Mouse (Mus musculus): ENCODE results near the gene Slc38a2.

The Slc38a2 gene

DNA sequence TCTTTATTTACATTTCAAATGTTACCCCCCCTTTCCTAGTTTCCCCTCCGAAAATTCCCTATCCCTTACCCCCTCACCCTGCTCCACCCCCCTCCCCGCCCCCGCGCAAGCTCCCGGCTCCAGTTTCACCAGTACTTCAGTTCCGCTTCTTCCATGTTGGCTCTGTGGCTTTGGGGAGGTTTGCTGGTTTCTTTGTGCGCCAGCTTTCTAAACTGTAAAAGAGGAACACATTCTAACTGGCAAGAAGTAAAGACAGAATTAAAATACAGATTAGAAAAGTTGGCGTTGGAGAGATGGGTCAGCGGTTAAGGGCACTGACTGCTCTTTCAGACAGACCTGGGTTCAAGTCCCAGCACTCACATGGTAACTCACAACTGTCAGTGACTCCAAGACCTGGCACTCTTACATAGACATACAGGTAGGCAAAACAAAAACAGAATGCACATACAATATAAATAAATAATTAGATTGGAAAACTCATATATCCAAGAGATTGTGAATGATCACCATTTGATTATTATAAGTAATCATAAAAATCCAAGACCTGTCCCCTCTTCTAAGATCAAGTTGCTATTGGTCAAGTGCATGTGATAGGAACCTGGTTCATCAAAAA is 15.7 kb upstream of the Slc38a2 start:
- Histone ChIP-seq H3K4me1 (replicated peaks; ENCODE audit: low read depth, low read length) (peaks cover 81% of the 10 kb centered on the region), H3K4me3 (replicated peaks; ENCODE audit: low read length) (no peak overlapping the region), H3K36me3 (ENCODE audit: insufficient read depth, low read length) (no peaks in the 10 kb centered on the region), H3K9me3 (ENCODE audit: low read length) (no peaks in the 10 kb centered on the region), H3K27me3 (ENCODE audit: insufficient read depth, low read length) (no peaks in the 10 kb centered on the region)
- TF ChIP-seq CTCF (conservative IDR thresholded peaks at IDR 0.05; ENCODE audit: low read length): no peak
- no peak for TF ChIP-seq NANOG (IDR thresholded peaks at IDR 0.05; ENCODE audit: borderline replicate concordance, low read length)
- TF ChIP-seq POU5F1 (IDR thresholded peaks at IDR 0.05; ENCODE audit: borderline replicate concordance, low read length): no peak

DNA sequence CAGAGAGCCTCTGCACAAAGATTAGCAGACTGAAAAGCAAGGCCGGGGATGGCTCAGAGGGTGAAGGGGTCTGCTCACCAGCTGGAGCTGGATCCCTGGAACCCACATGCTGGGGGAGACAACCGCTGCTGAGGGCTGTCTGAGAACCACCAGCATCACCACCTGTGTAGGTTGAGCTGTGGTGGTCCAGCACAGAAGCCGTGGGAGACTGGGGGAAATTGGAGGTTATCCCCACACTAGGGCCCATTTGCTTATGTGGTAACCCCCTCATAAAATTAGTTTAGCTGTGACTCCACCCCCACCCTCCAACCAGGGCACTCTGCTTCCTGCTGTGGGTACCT is 15.1 kb upstream of the Slc38a2 start:
- H3K27me3 ChIP-seq (ENCODE audit: insufficient read depth, low read length): no peaks in the 10 kb centered on the region
- no peak overlapping the region for H3K4me3 ChIP-seq (replicated peaks; ENCODE audit: low read length)
- H3K4me1 ChIP-seq (replicated peaks; ENCODE audit: low read depth, low read length): peaks cover 76% of the 10 kb centered on the region
- TF ChIP-seq CTCF (conservative IDR thresholded peaks at IDR 0.05; ENCODE audit: low read length) (no peak), POU5F1 (IDR thresholded peaks at IDR 0.05; ENCODE audit: borderline replicate concordance, low read length) (no peak), NANOG (IDR thresholded peaks at IDR 0.05; ENCODE audit: borderline replicate concordance, low read length) (no peak)
- no peaks in the 10 kb centered on the region for H3K36me3 ChIP-seq (ENCODE audit: insufficient read depth, low read length)
- H3K9me3 ChIP-seq (ENCODE audit: low read length): no peaks in the 10 kb centered on the region

DNA sequence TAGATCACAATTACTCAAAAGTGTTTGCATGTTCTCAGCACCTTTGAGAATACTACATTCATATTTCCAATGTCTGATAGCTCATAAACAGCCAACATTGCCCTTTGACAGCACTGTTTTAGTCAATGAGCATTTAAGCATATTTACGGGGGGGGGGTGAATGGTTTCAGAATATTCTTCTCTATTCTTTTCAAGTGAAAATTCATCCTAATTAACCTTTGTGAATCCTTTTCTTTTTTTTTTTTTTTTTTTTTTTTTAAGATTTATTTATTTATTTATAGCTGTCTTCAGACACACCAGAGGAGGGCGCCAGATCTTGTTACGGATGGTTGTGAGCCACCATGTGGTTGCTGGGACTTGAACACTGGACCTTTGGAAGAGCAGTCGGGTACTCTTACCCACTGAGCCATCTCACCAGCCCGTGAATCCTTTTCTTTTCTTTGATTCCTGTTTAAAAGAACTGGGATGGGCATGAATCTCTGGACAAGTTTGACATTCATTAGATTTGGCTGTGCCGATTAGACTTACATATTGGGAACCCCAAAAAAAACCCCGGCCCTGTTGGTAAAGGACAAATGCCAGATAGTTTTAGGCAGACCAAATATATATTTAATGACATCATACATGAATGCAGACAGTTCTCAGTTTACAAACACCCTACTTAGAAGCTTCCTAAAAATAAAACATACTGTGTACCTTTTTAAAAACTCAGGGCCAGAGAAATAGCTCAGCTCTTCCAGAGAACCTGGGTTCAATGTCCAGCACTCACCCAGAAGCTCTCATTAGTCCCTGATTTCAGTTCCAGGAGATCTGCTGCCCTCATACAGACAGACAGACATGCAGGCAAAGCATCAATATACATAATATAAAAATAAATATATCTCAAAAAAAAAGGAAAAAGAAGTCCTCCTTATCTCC is 14.5 kb upstream of the Slc38a2 start:
- H3K27me3 ChIP-seq (ENCODE audit: insufficient read depth, low read length): no peaks in the 10 kb centered on the region
- H3K9me3 ChIP-seq (ENCODE audit: low read length): no peaks in the 10 kb centered on the region
- H3K4me1 ChIP-seq (replicated peaks; ENCODE audit: low read depth, low read length): peaks cover 72% of the 10 kb centered on the region
- no peaks in the 10 kb centered on the region for H3K36me3 ChIP-seq (ENCODE audit: insufficient read depth, low read length)
- no peak overlapping the region for H3K4me3 ChIP-seq (replicated peaks; ENCODE audit: low read length)
- TF ChIP-seq POU5F1 (IDR thresholded peaks at IDR 0.05; ENCODE audit: borderline replicate concordance, low read length) (no peak), CTCF (conservative IDR thresholded peaks at IDR 0.05; ENCODE audit: low read length) (no peak)

DNA sequence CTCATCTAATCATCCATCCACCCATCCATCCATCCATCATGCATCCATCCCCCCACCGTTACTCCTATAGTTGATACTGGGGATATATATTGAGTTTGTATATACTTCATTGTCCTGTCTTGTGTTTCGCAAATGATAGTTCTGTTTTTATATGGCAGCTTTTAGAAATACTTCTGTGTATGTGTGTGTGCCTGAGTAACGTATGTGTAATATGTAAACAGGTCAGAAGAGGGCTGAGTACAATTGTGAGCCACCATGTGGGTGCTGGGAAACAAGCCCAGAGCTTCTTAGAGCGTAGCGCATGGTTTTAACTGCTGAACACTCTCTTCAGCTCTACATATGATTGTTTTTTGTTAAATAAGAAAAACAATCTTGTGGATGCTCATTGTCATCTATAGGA is 12.8 kb upstream of the Slc38a2 start:
- no peak overlapping the region for H3K4me3 ChIP-seq (replicated peaks; ENCODE audit: low read length)
- peaks cover 79% of the 10 kb centered on the region for H3K4me1 ChIP-seq (replicated peaks; ENCODE audit: low read depth, low read length)
- H3K27me3 ChIP-seq (ENCODE audit: insufficient read depth, low read length): no peaks in the 10 kb centered on the region
- TF ChIP-seq POU5F1 (IDR thresholded peaks at IDR 0.05; ENCODE audit: borderline replicate concordance, low read length): no peak
- no peak for TF ChIP-seq NANOG (IDR thresholded peaks at IDR 0.05; ENCODE audit: borderline replicate concordance, low read length)
- no peak for TF ChIP-seq CTCF (conservative IDR thresholded peaks at IDR 0.05; ENCODE audit: low read length)
- no peaks in the 10 kb centered on the region for H3K36me3 ChIP-seq (ENCODE audit: insufficient read depth, low read length)
- no peaks in the 10 kb centered on the region for H3K9me3 ChIP-seq (ENCODE audit: low read length)

DNA sequence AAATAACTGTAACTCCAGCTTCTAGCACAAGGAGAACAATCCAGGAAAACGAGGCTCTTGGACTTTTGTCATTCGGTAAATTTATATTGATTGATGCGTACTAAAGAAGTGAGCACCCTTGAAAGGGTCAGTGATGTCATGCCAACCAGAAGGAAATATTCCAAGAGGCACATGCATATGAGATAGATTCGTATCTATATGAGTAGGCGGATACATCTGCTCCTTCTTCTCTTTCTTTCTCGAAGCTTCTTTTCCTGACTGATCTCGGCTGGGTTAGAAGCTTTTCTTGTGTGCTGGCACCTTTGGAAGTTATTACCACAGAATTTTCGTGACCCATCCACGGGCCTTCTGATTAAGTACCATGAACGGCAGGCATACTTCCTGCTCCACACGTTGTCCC is 12.1 kb upstream of the Slc38a2 start:
- Histone ChIP-seq H3K27me3 (ENCODE audit: insufficient read depth, low read length) (no peaks in the 10 kb centered on the region), H3K4me1 (replicated peaks; ENCODE audit: low read depth, low read length) (peaks cover 75% of the 10 kb centered on the region), H3K9me3 (ENCODE audit: low read length) (no peaks in the 10 kb centered on the region), H3K36me3 (ENCODE audit: insufficient read depth, low read length) (no peaks in the 10 kb centered on the region), H3K4me3 (replicated peaks; ENCODE audit: low read length) (no peak overlapping the region)
- TF ChIP-seq NANOG (IDR thresholded peaks at IDR 0.05; ENCODE audit: borderline replicate concordance, low read length) (no peak), CTCF (conservative IDR thresholded peaks at IDR 0.05; ENCODE audit: low read length) (no peak)

DNA sequence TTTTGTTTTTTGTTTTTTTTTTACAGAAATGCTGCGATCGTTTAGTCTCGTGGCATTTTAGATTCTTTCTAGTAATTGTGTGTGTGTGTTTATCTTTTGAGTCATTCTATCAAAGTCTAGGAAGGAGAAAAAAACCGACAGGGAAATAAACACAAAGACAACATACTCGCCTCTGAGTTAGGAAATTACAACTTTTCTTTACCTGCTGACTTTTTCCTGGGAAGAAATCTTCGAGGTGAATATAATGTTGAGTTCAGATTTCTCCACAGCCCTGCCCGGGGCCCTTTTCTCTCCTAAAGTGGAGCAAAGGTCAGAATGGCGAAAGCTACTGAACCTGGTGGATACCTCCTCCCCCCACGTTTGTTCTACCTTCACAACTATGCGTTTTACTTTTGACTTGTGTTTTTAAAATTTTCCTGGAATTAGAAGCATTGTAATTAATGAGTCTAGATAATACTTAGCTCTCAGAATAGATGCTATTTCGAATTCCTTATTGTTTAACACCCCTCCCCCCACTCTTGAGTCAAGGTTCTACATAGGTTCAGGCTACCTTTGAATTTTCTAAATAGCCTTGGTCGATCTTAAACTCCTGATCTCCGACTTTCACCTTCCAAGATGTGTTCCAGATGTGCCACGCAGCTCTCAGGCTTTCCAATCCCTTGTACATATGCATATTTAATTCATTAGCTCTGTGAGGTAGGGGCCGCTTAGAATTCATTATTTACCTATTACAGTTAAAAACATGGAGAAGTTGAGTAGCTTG is 11.0 kb upstream of the Slc38a2 start:
- Histone ChIP-seq H3K9me3 (ENCODE audit: low read length) (no peaks in the 10 kb centered on the region), H3K36me3 (ENCODE audit: insufficient read depth, low read length) (no peaks in the 10 kb centered on the region), H3K4me1 (replicated peaks; ENCODE audit: low read depth, low read length) (peaks cover 70% of the 10 kb centered on the region), H3K27me3 (ENCODE audit: insufficient read depth, low read length) (no peaks in the 10 kb centered on the region), H3K4me3 (replicated peaks; ENCODE audit: low read length) (peak overlapping the region; percentile 88)
- TF ChIP-seq CTCF (conservative IDR thresholded peaks at IDR 0.05; ENCODE audit: low read length) (no peak), POU5F1 (IDR thresholded peaks at IDR 0.05; ENCODE audit: borderline replicate concordance, low read length) (no peak), NANOG (IDR thresholded peaks at IDR 0.05; ENCODE audit: borderline replicate concordance, low read length) (no peak)

DNA sequence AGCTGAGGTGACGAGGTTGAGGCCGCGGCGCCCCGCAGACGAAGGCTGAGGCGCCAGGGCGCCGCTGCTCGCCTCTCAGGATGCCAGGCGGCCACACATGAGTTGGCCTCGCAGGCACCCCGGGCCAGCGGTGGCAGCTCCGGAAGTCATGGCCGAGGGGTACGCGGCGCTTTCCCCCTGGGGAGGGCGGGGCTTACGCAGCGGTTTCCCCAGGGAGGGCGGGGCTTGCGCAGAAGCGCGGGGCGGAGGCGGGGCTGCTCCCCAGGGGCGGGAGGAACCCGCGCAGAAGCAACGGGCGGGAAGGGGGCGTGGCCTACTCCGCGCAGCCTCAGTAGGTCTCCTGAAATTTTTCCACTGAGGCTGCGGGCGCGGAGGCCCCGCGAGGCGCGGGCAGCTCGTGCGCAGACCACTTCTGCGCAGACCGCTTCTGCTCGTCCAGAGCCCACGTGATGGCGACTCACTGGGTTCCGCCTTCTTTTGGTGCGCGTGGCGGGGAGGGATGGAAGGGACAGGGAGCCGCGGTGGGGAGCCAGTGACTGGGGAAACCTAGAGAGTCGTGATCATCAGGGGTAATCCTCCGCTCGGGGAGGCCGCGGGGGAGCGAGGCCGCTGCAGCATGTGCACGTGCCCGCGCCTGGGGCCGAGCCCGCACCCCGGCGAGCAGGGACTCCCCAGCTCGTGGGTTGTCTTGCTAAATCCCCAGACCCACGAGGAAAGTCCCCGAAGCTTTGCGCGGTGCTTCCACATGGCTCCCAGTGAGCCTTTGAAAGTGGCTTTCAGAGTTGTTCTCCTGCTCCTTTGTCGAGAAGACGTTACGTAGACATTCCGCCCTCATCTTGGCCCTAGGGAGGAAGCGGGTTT is 10.2 kb upstream of the Slc38a2 start:
- no peaks in the 10 kb centered on the region for H3K27me3 ChIP-seq (ENCODE audit: insufficient read depth, low read length)
- H3K4me1 ChIP-seq (replicated peaks; ENCODE audit: low read depth, low read length): peaks cover 74% of the 10 kb centered on the region
- no peaks in the 10 kb centered on the region for H3K36me3 ChIP-seq (ENCODE audit: insufficient read depth, low read length)
- peak overlapping the region; percentile 88 for H3K4me3 ChIP-seq (replicated peaks; ENCODE audit: low read length)
- no peaks in the 10 kb centered on the region for H3K9me3 ChIP-seq (ENCODE audit: low read length)
- no peak for TF ChIP-seq CTCF (conservative IDR thresholded peaks at IDR 0.05; ENCODE audit: low read length)
- TF ChIP-seq POU5F1 (IDR thresholded peaks at IDR 0.05; ENCODE audit: borderline replicate concordance, low read length): no peak
- no peak for TF ChIP-seq NANOG (IDR thresholded peaks at IDR 0.05; ENCODE audit: borderline replicate concordance, low read length)
